Mouse (Mus musculus) neural tube, embryonic 15.5 days (tissue): Measurements from ENCODE around the gene Palld. TPM values are rescaled to one million over a fixed set of nuclear protein-coding genes. Genes with fewer than 3 reads are reported as not detected.

Source experiments
- ATAC-seq: fragments of 200-750 bp; cut with Nextera tagmentation; 2 replicates; pipeline ENCODE4 v1.8.0; 2017; ENCODE audit warnings: mild to moderate bottlenecking, moderate TSS enrichment, moderate library complexity; ENCODE audit not compliant: low FRiP score
- H3K27ac ChIP-seq: fragments of 300-500 bp; sonication (generic); replicated peaks from 2 replicates; pipeline ENCODE4 v1.5.1; 2015; ENCODE audit warnings: mild to moderate bottlenecking, inconsistent platforms
- H3K27me3 ChIP-seq: fragments of 300-500 bp; sonication (generic); replicated peaks from 2 replicates; pipeline ENCODE4 v1.6.1; 2015; ENCODE audit warnings: inconsistent platforms
- H3K36me3 ChIP-seq: fragments of 300-500 bp; sonication (generic); 2 replicates; pipeline ENCODE4 v1.6.1; 2015; ENCODE audit warnings: inconsistent platforms
- H3K4me1 ChIP-seq: fragments of 300-500 bp; sonication (generic); 2 replicates; pipeline ENCODE4 v1.6.1; 2015; ENCODE audit warnings: inconsistent platforms
- H3K4me2 ChIP-seq: fragments of 300-500 bp; sonication (generic); 2 replicates; pipeline ENCODE4 v1.6.1; 2015; ENCODE audit warnings: inconsistent platforms, mild to moderate bottlenecking, moderate library complexity
- H3K4me3 ChIP-seq: fragments of 300-500 bp; sonication (generic); replicated peaks from 2 replicates; pipeline ENCODE4 v1.5.1; 2015; ENCODE audit warnings: mild to moderate bottlenecking, inconsistent platforms
- H3K9ac ChIP-seq: fragments of 300-500 bp; sonication (generic); replicated peaks from 2 replicates; pipeline ENCODE4 v1.6.1; 2015; ENCODE audit warnings: mild to moderate bottlenecking, inconsistent platforms
- H3K9me3 ChIP-seq: fragments of 300-500 bp; sonication (generic); replicated peaks from 2 replicates; pipeline ENCODE4 v1.6.1; 2016; ENCODE audit warnings: inconsistent platforms
- WGBS: fragments of 180-500 bp; shearing (Covaris S2); methylation state at CpG from one replicate; pipeline ENCODE4 v1.1.7; 2015; ENCODE audit warnings: mixed read lengths; 5-methylcytosine and 5-hydroxymethylcytosine counted together
- polyA plus RNA-seq: library from polyadenylated mRNA; unstranded; fragments of >200 nt; fragmentation: Nextera tagmentation; extraction: Ambion mirVana; gene quantifications from 2 replicates; pipeline ENCODE4 v1.2.1, GENCODE M21; 2015

Palld gene
- polyA plus RNA-seq, 1 experiment from 2014 or later, result 16.0 TPM

DNA sequence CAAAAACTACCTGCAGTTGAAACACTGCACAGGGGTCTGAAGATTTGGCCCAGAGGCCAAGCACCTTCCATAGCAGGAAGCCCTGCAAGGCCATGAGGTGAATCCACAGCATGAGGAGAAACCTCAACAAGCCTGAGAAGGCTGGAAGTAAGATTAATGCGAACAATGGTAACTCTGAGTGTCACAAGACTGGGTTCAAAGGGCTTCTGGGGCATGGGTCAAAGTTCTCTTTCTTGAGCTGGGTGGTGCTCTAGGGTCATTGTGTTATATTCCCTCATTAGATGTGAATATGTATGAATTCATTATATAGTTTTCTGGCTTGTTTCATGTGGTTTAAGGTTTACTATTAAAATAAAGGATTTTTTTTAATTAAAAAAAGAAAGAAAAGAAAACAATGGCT lies 267.7 kb downstream of the Palld start:
- Histone ChIP-seq H3K27ac (no peak overlapping the region), H3K9me3 (no peaks in the 10 kb centered on the region), H3K27me3 (no peaks in the 10 kb centered on the region), H3K4me1 (peaks cover 5% of the 10 kb centered on the region; the same call in 1 of the 2 replicates), H3K36me3 (no peaks in the 10 kb centered on the region), H3K9ac (no peak overlapping the region), H3K4me2 (no peak overlapping the region), H3K4me3 (no peak overlapping the region)
- no peak for ATAC-seq
- WGBS, result 79% methylated on average over 1 of the region's 1 CpGs

DNA sequence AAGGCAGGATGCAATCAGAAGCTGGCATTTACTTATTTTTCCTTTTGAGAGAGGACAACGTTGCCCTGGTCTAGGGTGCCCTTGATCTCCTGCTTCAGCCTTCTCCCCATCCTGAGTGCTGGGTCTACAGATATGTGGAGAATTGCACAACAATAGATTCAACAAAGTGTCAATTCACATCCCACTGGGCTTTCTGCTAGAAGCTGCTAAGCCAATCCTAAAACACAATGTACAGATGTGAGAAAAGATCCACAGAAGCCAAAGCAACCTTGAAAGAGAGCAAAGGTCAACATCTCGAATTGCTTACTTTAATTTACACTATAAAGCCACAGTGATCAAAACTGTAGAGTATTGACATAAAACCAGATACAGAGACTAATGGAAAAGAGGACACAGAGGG lies 270.2 kb downstream of the Palld start:
- 70% methylated on average over 2 of the region's 2 CpGs for WGBS
- Histone ChIP-seq H3K9me3 (no peaks in the 10 kb centered on the region), H3K4me3 (no peak overlapping the region), H3K9ac (no peak overlapping the region), H3K4me1 (peaks cover 6% of the 10 kb centered on the region; the same call in 1 of the 2 replicates), H3K36me3 (no peaks in the 10 kb centered on the region), H3K4me2 (no peak overlapping the region), H3K27ac (no peak overlapping the region), H3K27me3 (no peaks in the 10 kb centered on the region)
- no peak for ATAC-seq

DNA sequence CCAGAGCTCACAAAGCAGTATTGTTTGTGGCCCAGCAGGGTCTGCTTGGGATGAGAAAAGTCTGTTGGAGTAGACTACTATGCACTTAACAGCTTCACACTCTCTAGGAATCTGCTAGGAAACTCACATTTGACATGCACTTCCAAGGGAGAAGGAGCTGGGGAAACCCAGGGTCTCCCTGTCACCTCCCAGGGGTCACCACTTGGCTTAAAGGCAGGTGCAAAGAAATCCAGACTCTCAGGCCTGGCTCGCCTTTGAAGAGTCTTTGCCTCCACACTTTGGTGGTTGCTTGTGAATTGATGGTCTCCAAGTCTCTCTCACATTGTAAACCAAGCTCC lies 272.9 kb downstream of the Palld start:
- Histone ChIP-seq H3K9ac (no peak overlapping the region), H3K4me2 (no peak overlapping the region), H3K4me3 (no peak overlapping the region), H3K27ac (no peak overlapping the region), H3K36me3 (no peaks in the 10 kb centered on the region), H3K4me1 (peaks cover 6% of the 10 kb centered on the region; the same call in 1 of the 2 replicates), H3K27me3 (no peaks in the 10 kb centered on the region), H3K9me3 (no peaks in the 10 kb centered on the region)
- ATAC-seq, result no peak; the same call in 1 of the 2 replicates
- 59% methylated on average over 1 of the region's 1 CpGs for WGBS

- ATAC-seq, result peak; percentile 76
- H3K27me3 ChIP-seq, result no peaks in the 10 kb centered on the region
- H3K27ac ChIP-seq, result no peak overlapping the region
- H3K4me1 ChIP-seq, result peaks cover 6% of the 10 kb centered on the region; the same call in 1 of the 2 replicates
- no peak overlapping the region for H3K4me2 ChIP-seq
- no peaks in the 10 kb centered on the region for H3K9me3 ChIP-seq
- no peak overlapping the region for H3K4me3 ChIP-seq
- 81% methylated on average over 3 of the region's 3 CpGs for WGBS
- H3K36me3 ChIP-seq, result no peaks in the 10 kb centered on the region
- no peak overlapping the region for H3K9ac ChIP-seq
Observed at GRCm38 (mm10) chr8:61628938-61629630, 273.4 kb downstream of the Palld start.

DNA sequence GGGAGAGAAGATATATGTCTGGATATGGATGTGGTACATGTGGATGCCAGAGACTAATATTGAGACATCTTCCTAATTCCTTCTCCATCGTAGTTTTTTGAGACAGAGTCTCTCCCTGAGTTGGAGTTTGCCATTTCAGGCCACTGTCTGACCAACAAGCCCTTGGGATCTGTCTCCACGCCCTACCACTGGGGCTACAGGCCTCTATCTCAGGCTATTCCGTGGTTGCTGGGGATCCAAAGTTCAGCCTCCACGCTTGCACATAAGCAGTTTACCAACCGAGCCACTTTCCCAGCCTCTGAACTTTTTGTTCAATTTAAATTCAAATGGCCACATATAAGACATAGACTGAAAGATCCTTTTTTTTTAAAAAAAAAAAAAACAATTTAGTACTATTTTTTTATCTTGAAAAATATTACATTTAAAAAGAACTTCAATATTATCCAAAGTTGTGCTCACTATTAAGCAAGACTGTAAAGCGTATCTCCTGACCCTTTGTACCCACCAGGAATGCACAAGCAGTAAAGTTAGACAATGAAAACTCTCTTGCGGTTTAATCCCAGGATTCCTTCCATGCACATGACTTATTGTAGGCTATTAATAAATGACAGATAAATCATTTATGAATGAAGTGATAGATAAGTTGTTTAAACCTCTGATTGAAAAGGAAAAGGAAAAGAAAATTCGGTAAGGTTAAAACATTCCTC lies 276.1 kb downstream of the Palld start:
- H3K27ac ChIP-seq, result no peak overlapping the region
- no peaks in the 10 kb centered on the region for H3K27me3 ChIP-seq
- no peak for ATAC-seq
- WGBS, result 91% methylated on average over 8 of the region's 8 CpGs
- H3K9ac ChIP-seq, result no peak overlapping the region
- no peaks in the 10 kb centered on the region for H3K9me3 ChIP-seq
- H3K36me3 ChIP-seq, result no peaks in the 10 kb centered on the region
- H3K4me1 ChIP-seq, result peaks cover 6% of the 10 kb centered on the region; the same call in 1 of the 2 replicates
- no peak overlapping the region for H3K4me3 ChIP-seq
- no peak overlapping the region for H3K4me2 ChIP-seq

DNA sequence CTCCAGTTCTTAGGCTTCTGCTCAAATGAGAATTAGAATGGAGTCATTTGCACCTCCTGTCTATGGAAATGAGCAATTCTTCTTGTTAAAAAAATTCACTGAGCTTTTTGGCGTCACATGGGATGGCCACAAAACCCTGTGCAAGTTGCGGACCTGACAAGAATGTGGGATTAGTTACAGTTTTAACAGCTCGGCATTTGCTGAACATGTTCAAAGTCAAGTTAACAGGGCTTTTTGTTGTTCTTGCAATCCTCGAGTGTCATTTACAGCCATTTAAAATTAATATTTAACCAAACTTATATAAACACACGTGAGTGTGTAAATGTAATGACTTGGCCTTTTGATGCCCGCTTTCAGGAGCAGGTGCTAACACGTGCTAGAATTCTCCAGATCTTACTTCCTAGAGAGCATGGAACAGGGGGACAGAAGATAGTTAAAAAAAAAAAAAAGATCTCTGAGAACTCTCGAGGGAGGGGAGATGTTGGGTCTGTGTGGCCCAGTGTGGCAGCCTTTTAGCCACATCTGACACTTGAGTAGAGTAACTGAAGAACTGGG lies 276.8 kb downstream of the Palld start:
- H3K36me3 ChIP-seq, result no peaks in the 10 kb centered on the region
- H3K9me3 ChIP-seq, result no peaks in the 10 kb centered on the region
- H3K4me3 ChIP-seq, result no peak overlapping the region
- peaks cover 6% of the 10 kb centered on the region; the same call in 1 of the 2 replicates for H3K4me1 ChIP-seq
- H3K27ac ChIP-seq, result no peak overlapping the region
- H3K4me2 ChIP-seq, result no peak overlapping the region
- whole genome bisulfite sequencing, result 77% methylated on average over 8 of the region's 8 CpGs
- no peak for ATAC-seq
- no peaks in the 10 kb centered on the region for H3K27me3 ChIP-seq
- H3K9ac ChIP-seq, result no peak overlapping the region

GRCm38 (mm10) chr8:61623485-61624417 lies 278.7 kb downstream of the Palld start:
- Histone ChIP-seq H3K9me3 (no peaks in the 10 kb centered on the region), H3K27ac (no peak overlapping the region), H3K4me3 (no peak overlapping the region), H3K4me2 (no peak overlapping the region), H3K27me3 (no peaks in the 10 kb centered on the region), H3K4me1 (no peaks in the 10 kb centered on the region), H3K36me3 (no peaks in the 10 kb centered on the region), H3K9ac (no peak overlapping the region)
- no peak for ATAC-seq
- WGBS, result 34% methylated on average over 12 of the region's 12 CpGs

GRCm38 (mm10) chr8:61621300-61621699 lies 281.2 kb downstream of the Palld start:
- peaks cover 5% of the 10 kb centered on the region; the same call in 1 of the 2 replicates for H3K4me1 ChIP-seq
- ATAC-seq, result no peak
- H3K9me3 ChIP-seq, result no peaks in the 10 kb centered on the region
- 78% methylated on average over 3 of the region's 3 CpGs for WGBS
- no peaks in the 10 kb centered on the region for H3K36me3 ChIP-seq
- no peak overlapping the region for H3K4me3 ChIP-seq
- no peak overlapping the region for H3K4me2 ChIP-seq
- H3K27me3 ChIP-seq, result no peaks in the 10 kb centered on the region
- H3K9ac ChIP-seq, result no peak overlapping the region
- no peak overlapping the region for H3K27ac ChIP-seq

- Histone ChIP-seq H3K27me3 (no peaks in the 10 kb centered on the region), H3K4me1 (peaks cover 5% of the 10 kb centered on the region; the same call in 1 of the 2 replicates), H3K27ac (no peak overlapping the region), H3K9ac (no peak overlapping the region), H3K36me3 (no peaks in the 10 kb centered on the region), H3K4me3 (no peak overlapping the region), H3K4me2 (no peak overlapping the region), H3K9me3 (no peaks in the 10 kb centered on the region)
- no peak for ATAC-seq
- WGBS, result 85% methylated on average over 2 of the region's 2 CpGs
Observed at GRCm38 (mm10) chr8:61617651-61618050, 284.8 kb downstream of the Palld start.

- H3K27me3 ChIP-seq, result no peaks in the 10 kb centered on the region
- no peak for ATAC-seq
- H3K4me2 ChIP-seq, result no peak overlapping the region
- no peak overlapping the region for H3K9ac ChIP-seq
- WGBS, result 52% methylated on average over 3 of the region's 3 CpGs
- no peaks in the 10 kb centered on the region for H3K36me3 ChIP-seq
- peaks cover 5% of the 10 kb centered on the region; the same call in 1 of the 2 replicates for H3K4me1 ChIP-seq
- H3K4me3 ChIP-seq, result no peak overlapping the region
- no peak overlapping the region for H3K27ac ChIP-seq
- H3K9me3 ChIP-seq, result no peaks in the 10 kb centered on the region
Observed at GRCm38 (mm10) chr8:61617049-61617448, 285.4 kb downstream of the Palld start.
